Mouse (Mus musculus) limb, embryonic 10.5 days (tissue): ENCODE data around the gene Slc7a5. TPM values are rescaled to one million over a fixed set of nuclear protein-coding genes. Genes with fewer than 3 reads are reported as not detected.

Source experiments
- DNase-seq: peaks from one replicate; pipeline ENCODE4 v3.0.0-alpha.2; 2017; ENCODE audit warnings: low spot score
- H3K27ac ChIP-seq: fragments of 300-500 bp; sonication (generic); 2 replicates; pipeline ENCODE4 v1.5.1; 2016; ENCODE audit warnings: mild to moderate bottlenecking
- H3K27me3 ChIP-seq: fragments of 300-500 bp; sonication (generic); 2 replicates; pipeline ENCODE4 v1.6.1; 2016; ENCODE audit warnings: low read depth, mild to moderate bottlenecking; ENCODE audit not compliant: poor library complexity, severe bottlenecking
- H3K36me3 ChIP-seq: fragments of 300-500 bp; sonication (generic); 2 replicates; pipeline ENCODE4 v1.6.1; 2016; ENCODE audit warnings: mild to moderate bottlenecking, moderate library complexity
- H3K4me1 ChIP-seq: fragments of 300-500 bp; sonication (generic); 2 replicates; pipeline ENCODE4 v1.6.1; 2016
- H3K4me3 ChIP-seq: fragments of 300-500 bp; sonication (generic); 2 replicates; pipeline ENCODE4 v1.5.1; 2016; ENCODE audit warnings: mild to moderate bottlenecking, moderate library complexity
- H3K9me3 ChIP-seq: fragments of 300-500 bp; sonication (generic); replicated peaks from 2 replicates; pipeline ENCODE4 v1.6.1; 2016; ENCODE audit warnings: mild to moderate bottlenecking
- WGBS: fragments of 180-500 bp; shearing (Covaris S2); methylation state at CpG from one replicate; pipeline ENCODE4 v1.1.7; 2016; 5-methylcytosine and 5-hydroxymethylcytosine counted together
- polyA plus RNA-seq: library from polyadenylated mRNA; unstranded; fragments of >200 nt; fragmentation: Nextera tagmentation; extraction: Ambion mirVana; gene quantifications from 2 replicates; pipeline ENCODE4 v1.2.1, GENCODE M21; 2016

The Slc7a5 gene
- polyA plus RNA-seq, 1 experiment from 2014 or later: 16.8 TPM

- Histone ChIP-seq H3K4me3 (no peak overlapping the region), H3K36me3 (peaks cover 11% of the 10 kb centered on the region), H3K27me3 (no peaks in the 10 kb centered on the region), H3K4me1 (peaks cover 63% of the 10 kb centered on the region), H3K9me3 (no peaks in the 10 kb centered on the region), H3K27ac (no peak overlapping the region; the same call in 1 of the 2 replicates)
- 85% methylated on average over 18 of the region's 18 CpGs for WGBS
- no peak for DNase-seq
Measured at GRCm38 (mm10) chr8:121899180-121900044, 8.1 kb downstream of the Slc7a5 start.

GRCm38 (mm10) chr8:121898401-121898931 is 9.0 kb downstream of the Slc7a5 start:
- WGBS: 4% methylated on average over 4 of the region's 4 CpGs
- peaks cover 57% of the 10 kb centered on the region for H3K4me1 ChIP-seq
- peak; percentile 64 for DNase-seq
- peak overlapping the region; percentile 66 for H3K27ac ChIP-seq
- H3K36me3 ChIP-seq: peaks cover 12% of the 10 kb centered on the region
- no peaks in the 10 kb centered on the region for H3K9me3 ChIP-seq
- H3K4me3 ChIP-seq: no peak overlapping the region
- H3K27me3 ChIP-seq: no peaks in the 10 kb centered on the region

GRCm38 (mm10) chr8:121897871-121898381 is 9.6 kb downstream of the Slc7a5 start:
- Histone ChIP-seq H3K4me3 (no peak overlapping the region), H3K4me1 (peaks cover 54% of the 10 kb centered on the region), H3K27ac (peak overlapping the region; percentile 66), H3K36me3 (peaks cover 18% of the 10 kb centered on the region), H3K27me3 (no peaks in the 10 kb centered on the region), H3K9me3 (no peaks in the 10 kb centered on the region)
- WGBS: 17% methylated on average over 7 of the region's 7 CpGs
- peak; percentile 45 for DNase-seq

GRCm38 (mm10) chr8:121897205-121897604 is 10.3 kb downstream of the Slc7a5 start:
- Histone ChIP-seq H3K4me3 (no peak overlapping the region), H3K4me1 (peaks cover 50% of the 10 kb centered on the region), H3K27ac (no peak overlapping the region), H3K27me3 (no peaks in the 10 kb centered on the region), H3K9me3 (no peaks in the 10 kb centered on the region), H3K36me3 (peaks cover 20% of the 10 kb centered on the region)
- DNase-seq: no peak
- 77% methylated on average over 9 of the region's 9 CpGs for WGBS

- peaks cover 20% of the 10 kb centered on the region for H3K36me3 ChIP-seq
- 49% methylated on average over 12 of the region's 12 CpGs for WGBS
- H3K4me3 ChIP-seq: no peak overlapping the region
- no peaks in the 10 kb centered on the region for H3K27me3 ChIP-seq
- H3K4me1 ChIP-seq: peaks cover 44% of the 10 kb centered on the region
- DNase-seq: no peak
- no peaks in the 10 kb centered on the region for H3K9me3 ChIP-seq
- no peak overlapping the region for H3K27ac ChIP-seq
Measured at GRCm38 (mm10) chr8:121896476-121897145, 10.9 kb downstream of the Slc7a5 start.

GRCm38 (mm10) chr8:121895910-121896309 is 11.6 kb downstream of the Slc7a5 start:
- WGBS: 89% methylated on average over 7 of the region's 7 CpGs
- Histone ChIP-seq H3K9me3 (no peaks in the 10 kb centered on the region), H3K27me3 (no peaks in the 10 kb centered on the region), H3K36me3 (peaks cover 20% of the 10 kb centered on the region), H3K4me3 (no peak overlapping the region), H3K4me1 (peaks cover 37% of the 10 kb centered on the region), H3K27ac (no peak overlapping the region)
- no peak for DNase-seq

GRCm38 (mm10) chr8:121892875-121893274 is 14.6 kb downstream of the Slc7a5 start:
- H3K4me1 ChIP-seq: peaks cover 18% of the 10 kb centered on the region
- H3K4me3 ChIP-seq: no peak overlapping the region
- 92% methylated on average over 5 of the region's 5 CpGs for WGBS
- no peaks in the 10 kb centered on the region for H3K27me3 ChIP-seq
- DNase-seq: no peak
- peaks cover 28% of the 10 kb centered on the region for H3K36me3 ChIP-seq
- H3K27ac ChIP-seq: no peak overlapping the region
- H3K9me3 ChIP-seq: no peaks in the 10 kb centered on the region

- no peaks in the 10 kb centered on the region for H3K4me1 ChIP-seq
- WGBS: 85% methylated on average over 15 of the region's 15 CpGs
- no peaks in the 10 kb centered on the region for H3K9me3 ChIP-seq
- no peak overlapping the region for H3K4me3 ChIP-seq
- H3K27me3 ChIP-seq: no peaks in the 10 kb centered on the region
- H3K27ac ChIP-seq: no peak overlapping the region
- peaks cover 51% of the 10 kb centered on the region for H3K36me3 ChIP-seq
- no peak for DNase-seq
Measured at GRCm38 (mm10) chr8:121889810-121890785, 17.4 kb downstream of the Slc7a5 start.

- no peaks in the 10 kb centered on the region for H3K27me3 ChIP-seq
- peaks cover 52% of the 10 kb centered on the region for H3K36me3 ChIP-seq
- 100% methylated on average over 1 of the region's 1 CpGs for WGBS
- H3K9me3 ChIP-seq: no peaks in the 10 kb centered on the region
- DNase-seq: no peak
- no peaks in the 10 kb centered on the region for H3K4me1 ChIP-seq
- H3K4me3 ChIP-seq: no peak overlapping the region
- H3K27ac ChIP-seq: no peak overlapping the region
Measured at GRCm38 (mm10) chr8:121889317-121889716, 18.2 kb downstream of the Slc7a5 start.

- H3K27ac ChIP-seq: no peak overlapping the region
- no peaks in the 10 kb centered on the region for H3K4me1 ChIP-seq
- H3K4me3 ChIP-seq: no peak overlapping the region
- WGBS: 76% methylated on average over 1 of the region's 1 CpGs
- no peak for DNase-seq
- H3K36me3 ChIP-seq: peaks cover 61% of the 10 kb centered on the region
- H3K27me3 ChIP-seq: no peaks in the 10 kb centered on the region
- no peaks in the 10 kb centered on the region for H3K9me3 ChIP-seq
Measured at GRCm38 (mm10) chr8:121887547-121887946, 19.9 kb downstream of the Slc7a5 start.

GRCm38 (mm10) chr8:121885433-121885832 is 22.1 kb downstream of the Slc7a5 start:
- H3K4me3 ChIP-seq: no peak overlapping the region
- peaks cover 78% of the 10 kb centered on the region for H3K36me3 ChIP-seq
- no peaks in the 10 kb centered on the region for H3K27me3 ChIP-seq
- DNase-seq: no peak
- H3K9me3 ChIP-seq: no peaks in the 10 kb centered on the region
- H3K4me1 ChIP-seq: no peaks in the 10 kb centered on the region
- 90% methylated on average over 6 of the region's 6 CpGs for WGBS
- H3K27ac ChIP-seq: no peak overlapping the region

GRCm38 (mm10) chr8:121885001-121885400 is 22.5 kb downstream of the Slc7a5 start:
- H3K27me3 ChIP-seq: no peaks in the 10 kb centered on the region
- peaks cover 78% of the 10 kb centered on the region for H3K36me3 ChIP-seq
- no peak for DNase-seq
- H3K4me1 ChIP-seq: no peaks in the 10 kb centered on the region
- no peaks in the 10 kb centered on the region for H3K9me3 ChIP-seq
- 95% methylated on average over 9 of the region's 9 CpGs for WGBS
- H3K27ac ChIP-seq: no peak overlapping the region
- no peak overlapping the region for H3K4me3 ChIP-seq
